Mouse (Mus musculus) ES-Bruce4 (cell line): ENCODE measurements around the gene Cyb561d2.

Experiments
- CTCF ChIP-seq: IDR thresholded peaks from one replicate; pipeline ENCODE4 v1.8.1; 2011; ENCODE audit warnings: low read depth, low read length
- EP300 ChIP-seq: IDR thresholded peaks from 2 replicates; pipeline ENCODE4 v1.6.1; 2011; ENCODE audit warnings: low read depth, low read length; ENCODE audit not compliant: insufficient read depth
- POLR2A ChIP-seq: IDR thresholded peaks from one replicate; pipeline ENCODE4 v1.8.1; 2011; ENCODE audit warnings: low read length; ENCODE audit not compliant: insufficient read depth

GRCm38 (mm10) chr9:107577871-107578270, 35.9 kb upstream of the Cyb561d2 start:
- TF ChIP-seq CTCF: no peak
- no peak for TF ChIP-seq POLR2A
- no peak for TF ChIP-seq EP300
